Mouse (Mus musculus): ENCODE results near the gene Odc1.

DNA sequence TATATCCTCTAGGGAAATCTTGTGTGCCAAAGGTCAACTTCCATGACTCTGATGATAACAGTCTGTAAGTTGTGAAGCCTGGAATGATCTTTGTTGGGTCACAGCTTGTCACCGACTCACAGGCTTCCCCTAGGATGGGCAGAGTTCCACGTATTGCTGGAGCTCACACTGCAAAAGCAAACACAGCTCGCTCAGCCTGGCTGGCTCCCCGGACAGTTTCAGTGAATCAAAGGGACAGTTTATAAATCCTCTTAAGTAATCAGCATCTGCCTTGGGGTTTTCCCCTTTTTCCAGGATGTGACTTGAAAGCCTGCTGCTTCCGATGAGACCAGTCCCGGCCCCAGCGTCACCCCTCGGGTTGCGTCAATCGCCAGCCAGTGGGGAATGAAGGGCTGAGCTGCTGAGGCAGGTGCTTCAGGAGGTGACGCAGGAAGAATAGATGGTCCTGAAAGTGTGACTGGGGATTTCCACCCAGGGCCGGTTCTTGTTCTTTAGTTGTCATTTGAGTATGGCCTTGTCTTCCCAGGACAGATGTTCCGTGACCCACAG, 37.5 kb upstream of the Odc1 start:
- no peak for TF ChIP-seq POLR2A (IDR thresholded peaks at IDR 0.05; ENCODE audit: insufficient read depth, low read length)
- no peak for TF ChIP-seq CTCF (IDR thresholded peaks at IDR 0.05; ENCODE audit: low read depth, low read length)
